Mouse (Mus musculus): ENCODE results near the gene Krtap4-7. TPM values are rescaled to one million over a fixed set of nuclear protein-coding genes. Genes with fewer than 3 reads are reported as not detected.
"Not testable (repeated sequence)": the region's sequence is repeated elsewhere in the genome, so short reads cannot be mapped to it uniquely, and the experiment has no call there.

Krtap4-7 gene
- polyA plus RNA-seq, 1 experiment from 2014 or later: not detected

- Histone ChIP-seq H3K27me3 (no peaks in the 10 kb centered on the region), H3K27ac (replicated peaks) (no peak overlapping the region), H3K9ac (replicated peaks) (no peak overlapping the region), H3K4me1 (0 out of 2 replicates have a peak, but pooled peaks cover 2% of the 10 kb centered on the region), H3K9me3 (no peaks in the 10 kb centered on the region), H3K4me2 (replicated peaks) (no peak overlapping the region), H3K4me3 (no peak overlapping the region), H3K36me3 (no peaks in the 10 kb centered on the region)
- WGBS: 93% methylated on average over 1 of the region's 1 CpGs
- ATAC-seq (ENCODE audit: low FRiP score, low read depth): no peak
These were observed 6.8 kb downstream of the Krtap4-7 start for GRCm38 (mm10) chr11:99637086-99637485.

GRCm38 (mm10) chr11:99634653-99635134 is 9.2 kb downstream of the Krtap4-7 start, which contains the start of gene Krtap4-2:
Krtap4-2 (minus strand) TSS chr11:99635084.
- Histone ChIP-seq H3K27ac (replicated peaks) (no peak within 1 kb of the TSS), H3K4me1 (0 out of 2 replicates have a peak, but pooled peaks cover 2% of the 10 kb centered on the region), H3K27me3 (no peaks in the 10 kb centered on the region), H3K4me3 (no peak within 1 kb of the TSS), H3K4me2 (replicated peaks) (no peak within 1 kb of the TSS), H3K36me3 (no peaks in the 10 kb centered on the region), H3K9ac (replicated peaks) (no peak within 1 kb of the TSS), H3K9me3 (no peaks in the 10 kb centered on the region)
- 35% methylated on average over 8 of the region's 8 CpGs for WGBS
- no peak for ATAC-seq (ENCODE audit: low FRiP score, low read depth)

GRCm38 (mm10) chr11:99633293-99633692 is 10.6 kb downstream of the Krtap4-7 start:
- Histone ChIP-seq H3K9ac (replicated peaks) (no peak overlapping the region), H3K9me3 (no peaks in the 10 kb centered on the region), H3K27me3 (no peaks in the 10 kb centered on the region), H3K4me1 (0 out of 2 replicates have a peak, but pooled peaks cover 2% of the 10 kb centered on the region), H3K4me2 (replicated peaks) (no peak overlapping the region), H3K4me3 (no peak overlapping the region), H3K36me3 (no peaks in the 10 kb centered on the region), H3K27ac (replicated peaks) (no peak overlapping the region)
- no peak for ATAC-seq (ENCODE audit: low FRiP score, low read depth)
- WGBS: 79% methylated on average over 2 of the region's 2 CpGs

- WGBS: 79% methylated on average over 3 of the region's 3 CpGs
- no peak for ATAC-seq (ENCODE audit: low FRiP score, low read depth)
These were observed 13.0 kb downstream of the Krtap4-7 start for GRCm38 (mm10) chr11:99630890-99631289.

GRCm38 (mm10) chr11:99628138-99628537 is 15.8 kb downstream of the Krtap4-7 start, which contains the start of gene Krtap4-1:
Krtap4-1 (minus strand) TSS chr11:99628238.
- Histone ChIP-seq H3K27me3 (no peaks in the 10 kb centered on the region), H3K4me3 (no peak within 1 kb of the TSS), H3K4me1 (no peaks in the 10 kb centered on the region), H3K9me3 (no peaks in the 10 kb centered on the region), H3K4me2 (replicated peaks) (no peak within 1 kb of the TSS), H3K36me3 (no peaks in the 10 kb centered on the region), H3K27ac (replicated peaks) (no peak within 1 kb of the TSS), H3K9ac (replicated peaks) (no peak within 1 kb of the TSS)
- ATAC-seq (ENCODE audit: low FRiP score, low read depth): no peak
- WGBS: 83% methylated on average over 4 of the region's 4 CpGs

More at GRCm38 (mm10) chr11:99630890-99631289, 13.0 kb downstream of the Krtap4-7 start:
- Histone ChIP-seq H3K27ac (replicated peaks) (no peak overlapping the region), H3K4me3 (no peak overlapping the region), H3K36me3 (no peaks in the 10 kb centered on the region), H3K9me3 (no peaks in the 10 kb centered on the region), H3K9ac (replicated peaks) (no peak overlapping the region), H3K4me2 (replicated peaks) (no peak overlapping the region), H3K27me3 (no peaks in the 10 kb centered on the region), H3K4me1 (0 out of 2 replicates have a peak, but pooled peaks cover 2% of the 10 kb centered on the region)

- Histone ChIP-seq H3K36me3 (no peaks in the 10 kb centered on the region), H3K9ac (replicated peaks) (no peak within 1 kb of the TSS), H3K4me2 (replicated peaks) (no peak within 1 kb of the TSS), H3K27me3 (no peaks in the 10 kb centered on the region), H3K27ac (replicated peaks) (no peak within 1 kb of the TSS), H3K9me3 (no peaks in the 10 kb centered on the region), H3K4me1 (no peaks in the 10 kb centered on the region), H3K4me3 (no peak within 1 kb of the TSS)
- 87% methylated on average over 2 of the region's 2 CpGs for WGBS
- ATAC-seq (ENCODE audit: low FRiP score, low read depth): no peak
These were observed 23.6 kb downstream of the Krtap4-7 start, which contains the start of gene Gm11562 for GRCm38 (mm10) chr11:99620335-99620734. Gm11562 (minus strand) TSS chr11:99620435.

- no peak within 1 kb of the TSS for H3K9ac ChIP-seq (replicated peaks)
- no peaks in the 10 kb centered on the region for H3K4me1 ChIP-seq
- H3K4me3 ChIP-seq: no peak within 1 kb of the TSS
- no peak within 1 kb of the TSS for H3K4me2 ChIP-seq (replicated peaks)
- no peak within 1 kb of the TSS for H3K27ac ChIP-seq (replicated peaks)
- 81% methylated on average over 3 of the region's 3 CpGs for WGBS
- H3K27me3 ChIP-seq: no peaks in the 10 kb centered on the region
- ATAC-seq (ENCODE audit: low FRiP score, low read depth): no peak
- no peaks in the 10 kb centered on the region for H3K9me3 ChIP-seq
- H3K36me3 ChIP-seq: no peaks in the 10 kb centered on the region
These were observed 29.0 kb downstream of the Krtap4-7 start, which contains the start of gene Krtap2-4 for GRCm38 (mm10) chr11:99614796-99615363. Krtap2-4 (minus strand) TSS chr11:99614846.

- H3K4me1 ChIP-seq; H3K27ac ChIP-seq (replicated peaks); H3K9ac ChIP-seq (replicated peaks); H3K27me3 ChIP-seq; H3K9me3 ChIP-seq; H3K36me3 ChIP-seq; ATAC-seq (ENCODE audit: low FRiP score, low read depth); H3K4me2 ChIP-seq (replicated peaks); H3K4me3 ChIP-seq: not testable (repeated sequence)
- 73% methylated on average over 1 of the region's 2 CpGs for WGBS
These were observed 33.8 kb downstream of the Krtap4-7 start, which contains the start of gene Gm11937 for GRCm38 (mm10) chr11:99610089-99610488. Gm11937 (minus strand) TSS chr11:99610189.

- H3K4me3 ChIP-seq: no peak overlapping the region
- ATAC-seq (ENCODE audit: low FRiP score, low read depth): no peak
- H3K4me2 ChIP-seq (replicated peaks): no peak overlapping the region
- no peaks in the 10 kb centered on the region for H3K4me1 ChIP-seq
- H3K9me3 ChIP-seq: no peaks in the 10 kb centered on the region
- H3K9ac ChIP-seq (replicated peaks): no peak overlapping the region
- no peak overlapping the region for H3K27ac ChIP-seq (replicated peaks)
- H3K36me3 ChIP-seq: no peaks in the 10 kb centered on the region
- 69% methylated on average over 1 of the region's 1 CpGs for WGBS
- no peaks in the 10 kb centered on the region for H3K27me3 ChIP-seq
These were observed 34.8 kb downstream of the Krtap4-7 start for GRCm38 (mm10) chr11:99609126-99609525.

GRCm38 (mm10) chr11:99603208-99603607 is 40.7 kb downstream of the Krtap4-7 start, which contains the start of gene Gm11938:
Gm11938 (minus strand) TSS chr11:99603308.
- 68% methylated on average over 1 of the region's 1 CpGs for WGBS
- not testable (repeated sequence) for ATAC-seq (ENCODE audit: low FRiP score, low read depth); H3K4me2 ChIP-seq (replicated peaks); H3K9me3 ChIP-seq; H3K27me3 ChIP-seq; H3K9ac ChIP-seq (replicated peaks); H3K36me3 ChIP-seq; H3K4me3 ChIP-seq; H3K4me1 ChIP-seq; H3K27ac ChIP-seq (replicated peaks)

- H3K4me1 ChIP-seq; H3K4me2 ChIP-seq (replicated peaks); H3K9ac ChIP-seq (replicated peaks); H3K9me3 ChIP-seq; H3K27ac ChIP-seq (replicated peaks); H3K27me3 ChIP-seq; ATAC-seq (ENCODE audit: low FRiP score, low read depth); H3K4me3 ChIP-seq; H3K36me3 ChIP-seq: not testable (repeated sequence)
- 87% methylated on average over 6 of the region's 6 CpGs for WGBS
These were observed 46.1 kb downstream of the Krtap4-7 start, which contains the start of gene Krtap9-3 for GRCm38 (mm10) chr11:99597742-99598141. Krtap9-3 (minus strand) TSS chr11:99598105.

Measured in midbrain, embryonic 12.5 days (tissue).